Mouse (Mus musculus): ENCODE measurements around the gene Ankrd44.

DNA sequence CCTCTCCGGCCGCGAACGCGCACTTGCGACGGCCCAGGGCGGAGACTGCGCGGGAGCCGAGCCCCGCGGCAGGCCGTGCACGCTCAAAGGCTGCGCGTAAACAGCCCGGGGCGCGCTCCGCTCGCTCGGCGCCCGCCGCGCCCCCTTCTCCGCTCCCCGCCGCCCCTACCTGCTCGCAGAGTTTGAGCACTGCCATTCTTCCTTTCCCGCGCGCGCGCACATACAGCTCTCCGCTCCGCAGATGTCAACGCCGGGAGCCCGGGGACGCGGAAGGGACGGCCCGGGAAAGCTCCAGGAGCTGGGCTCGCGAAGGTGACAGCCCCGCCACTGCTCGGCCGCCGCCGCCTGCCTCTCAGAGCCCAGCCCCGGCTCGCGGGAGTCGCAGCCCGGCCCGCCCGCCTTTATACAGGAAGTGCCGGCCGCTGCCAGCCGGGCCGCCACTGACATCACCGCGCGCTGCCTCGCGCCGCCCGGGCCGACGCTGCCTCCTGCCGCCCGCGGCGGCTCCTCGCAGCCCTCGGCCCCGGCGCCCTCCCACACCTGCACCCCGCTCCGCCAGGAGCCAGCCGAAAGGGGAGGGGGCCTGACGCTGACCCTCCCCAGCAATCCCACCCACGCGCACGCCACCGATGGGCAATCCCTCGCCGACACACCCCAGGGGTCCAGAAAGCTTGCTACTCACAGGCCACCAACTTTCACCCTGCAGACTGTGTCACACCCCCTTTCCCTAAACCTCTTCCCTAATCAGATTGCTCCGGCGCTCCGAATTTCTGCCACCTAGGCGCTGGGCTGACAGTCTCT lies at the start of gene Ankrd44:
- TF ChIP-seq TAL1 (conservative IDR thresholded peaks at IDR 0.05; ENCODE audit: low read depth, low read length) = no peak
- TF ChIP-seq POLR2AphosphoS5 (IDR thresholded peaks at IDR 0.05; ENCODE audit: insufficient replicate concordance, low read depth, low read length) = no peak
- TF ChIP-seq GATA1 (IDR thresholded peaks at IDR 0.05; ENCODE audit: borderline replicate concordance, low read length) = no peak

All from G1E (cell line).